Mouse (Mus musculus): ENCODE results near the gene Ilkap. TPM values are rescaled to one million over a fixed set of nuclear protein-coding genes. Genes with fewer than 3 reads are reported as not detected.

Gene Ilkap
- polyA plus RNA-seq, 1 experiment from 2014 or later: 133 TPM

DNA sequence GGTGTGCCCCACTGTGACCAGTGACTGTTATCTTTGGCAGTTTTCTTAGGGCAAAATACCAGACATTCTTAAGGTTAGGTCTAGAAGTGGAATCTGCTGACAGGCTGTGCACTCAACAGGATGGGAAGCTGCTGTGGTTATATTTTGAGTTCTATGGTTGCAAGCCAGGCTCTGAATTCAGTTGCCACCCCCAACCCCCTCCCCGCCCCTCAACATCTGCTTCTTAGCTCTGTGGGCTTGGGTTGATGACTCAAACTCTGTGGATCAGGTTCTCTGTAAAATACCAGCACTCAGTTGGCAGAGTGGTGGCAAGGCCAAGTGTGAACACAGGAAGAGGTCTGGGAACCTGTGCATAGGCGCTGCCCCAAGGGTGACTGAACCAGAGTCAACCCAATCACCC, 46.3 kb downstream of the Ilkap start:
- no peak overlapping the region for H3K9ac ChIP-seq (ENCODE audit: low read length)
- no peak overlapping the region for H3K27ac ChIP-seq (ENCODE audit: low read length)
- no peaks in the 10 kb centered on the region for H3K27me3 ChIP-seq (ENCODE audit: control insufficient read depth, insufficient read depth, low read depth, low read length)
- H3K4me3 ChIP-seq (ENCODE audit: low read length): no peak overlapping the region
- H3K9me3 ChIP-seq (ENCODE audit: control insufficient read depth, low read length): no peaks in the 10 kb centered on the region
- WGBS: 87% methylated on average over 2 of the region's 2 CpGs
- ATAC-seq (ENCODE audit: low read depth): no peak
- H3K4me1 ChIP-seq (replicated peaks; ENCODE audit: control insufficient read depth, insufficient read depth, low read length): no peaks in the 10 kb centered on the region
- no peaks in the 10 kb centered on the region for H3K36me3 ChIP-seq (ENCODE audit: control insufficient read depth, insufficient read depth, low read length)
- no peak overlapping the region for H3K4me2 ChIP-seq (ENCODE audit: low read depth, low read length)

DNA sequence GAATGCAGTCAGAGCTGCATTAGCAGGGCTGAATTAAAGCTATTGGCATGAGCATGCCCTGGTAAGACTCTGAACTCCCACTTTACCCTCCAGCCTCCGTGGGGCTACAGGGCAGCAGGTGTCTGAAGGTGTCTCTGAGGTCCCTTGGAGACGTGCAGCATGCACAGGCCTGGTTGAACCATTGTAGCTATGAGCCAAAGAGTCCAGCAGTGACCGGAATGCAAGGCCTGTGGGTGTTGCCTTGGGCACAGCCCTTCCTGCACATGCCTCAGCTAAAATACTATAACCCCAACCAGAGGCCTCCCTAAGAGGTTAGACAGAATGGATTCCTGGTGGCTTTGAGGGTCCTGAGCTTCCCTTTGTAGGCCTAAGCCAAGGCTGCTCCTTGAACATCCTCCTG, 47.4 kb downstream of the Ilkap start:
- H3K36me3 ChIP-seq (ENCODE audit: control insufficient read depth, insufficient read depth, low read length): no peaks in the 10 kb centered on the region
- 70% methylated on average over 3 of the region's 3 CpGs for WGBS
- H3K4me3 ChIP-seq (ENCODE audit: low read length): no peak overlapping the region
- no peaks in the 10 kb centered on the region for H3K9me3 ChIP-seq (ENCODE audit: control insufficient read depth, low read length)
- no peak overlapping the region for H3K9ac ChIP-seq (ENCODE audit: low read length)
- H3K27me3 ChIP-seq (ENCODE audit: control insufficient read depth, insufficient read depth, low read depth, low read length): peaks cover 6% of the 10 kb centered on the region
- no peak overlapping the region for H3K4me2 ChIP-seq (ENCODE audit: low read depth, low read length)
- H3K27ac ChIP-seq (ENCODE audit: low read length): no peak overlapping the region
- no peak for ATAC-seq (ENCODE audit: low read depth)
- no peaks in the 10 kb centered on the region for H3K4me1 ChIP-seq (replicated peaks; ENCODE audit: control insufficient read depth, insufficient read depth, low read length)

DNA sequence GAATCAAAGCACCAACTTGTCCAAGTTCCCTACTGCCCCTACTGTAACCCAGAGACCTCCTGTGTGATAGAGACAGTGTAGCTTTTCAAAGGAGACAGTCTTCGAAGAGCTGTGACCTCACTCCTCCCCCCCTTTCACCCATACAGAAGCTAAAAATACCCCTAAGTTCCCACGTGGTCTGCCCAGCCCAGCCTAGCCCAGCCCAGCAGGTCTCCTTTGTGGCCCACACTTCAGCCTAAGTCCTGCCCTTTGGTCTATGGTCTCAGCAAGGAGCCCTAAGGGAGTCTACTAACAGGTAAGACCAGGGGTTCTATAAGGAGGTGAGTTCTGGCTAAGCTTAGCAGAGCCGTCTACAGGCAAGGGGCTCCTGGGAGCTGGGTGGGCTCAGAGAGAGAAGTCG, 47.8 kb downstream of the Ilkap start, which contains the start of gene Klhl30:
Gene Klhl30 (plus strand): TSS at position 176 of the 400 bp plus-strand sequence.
- no peak within 1 kb of the TSS for H3K4me3 ChIP-seq (ENCODE audit: low read length)
- peaks cover 10% of the 10 kb centered on the region for H3K27me3 ChIP-seq (ENCODE audit: control insufficient read depth, insufficient read depth, low read depth, low read length)
- H3K27ac ChIP-seq (ENCODE audit: low read length): no peak within 1 kb of the TSS
- H3K9me3 ChIP-seq (ENCODE audit: control insufficient read depth, low read length): no peaks in the 10 kb centered on the region
- no peaks in the 10 kb centered on the region for H3K4me1 ChIP-seq (replicated peaks; ENCODE audit: control insufficient read depth, insufficient read depth, low read length)
- H3K36me3 ChIP-seq (ENCODE audit: control insufficient read depth, insufficient read depth, low read length): no peaks in the 10 kb centered on the region
- no peak within 1 kb of the TSS for H3K4me2 ChIP-seq (ENCODE audit: low read depth, low read length)
- no peak for ATAC-seq (ENCODE audit: low read depth)
- no peak within 1 kb of the TSS for H3K9ac ChIP-seq (ENCODE audit: low read length)
- WGBS: 49% methylated on average over 4 of the region's 4 CpGs

DNA sequence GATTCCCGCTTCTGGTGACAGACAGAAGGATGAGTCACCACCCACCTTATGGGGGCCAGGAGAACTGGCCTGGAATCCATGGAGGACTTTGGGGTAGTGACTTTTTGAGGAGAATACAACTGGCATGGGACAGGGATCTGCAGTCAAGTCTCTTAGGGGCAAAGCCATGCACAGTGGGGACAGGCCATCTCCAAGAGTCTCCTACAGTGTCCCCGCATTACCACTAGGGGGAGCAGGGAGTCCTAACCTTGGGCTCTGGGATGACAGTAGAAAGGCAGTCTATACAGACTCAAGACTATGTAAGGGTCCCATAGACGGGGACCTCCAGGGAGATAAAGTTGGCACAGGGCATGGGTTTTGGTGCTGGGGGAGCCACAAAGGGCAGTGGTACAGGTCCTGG, 51.7 kb downstream of the Ilkap start:
- ATAC-seq (ENCODE audit: low read depth): peak; percentile 69
- no peaks in the 10 kb centered on the region for H3K36me3 ChIP-seq (ENCODE audit: control insufficient read depth, insufficient read depth, low read length)
- 37% methylated on average over 3 of the region's 3 CpGs for WGBS

DNA sequence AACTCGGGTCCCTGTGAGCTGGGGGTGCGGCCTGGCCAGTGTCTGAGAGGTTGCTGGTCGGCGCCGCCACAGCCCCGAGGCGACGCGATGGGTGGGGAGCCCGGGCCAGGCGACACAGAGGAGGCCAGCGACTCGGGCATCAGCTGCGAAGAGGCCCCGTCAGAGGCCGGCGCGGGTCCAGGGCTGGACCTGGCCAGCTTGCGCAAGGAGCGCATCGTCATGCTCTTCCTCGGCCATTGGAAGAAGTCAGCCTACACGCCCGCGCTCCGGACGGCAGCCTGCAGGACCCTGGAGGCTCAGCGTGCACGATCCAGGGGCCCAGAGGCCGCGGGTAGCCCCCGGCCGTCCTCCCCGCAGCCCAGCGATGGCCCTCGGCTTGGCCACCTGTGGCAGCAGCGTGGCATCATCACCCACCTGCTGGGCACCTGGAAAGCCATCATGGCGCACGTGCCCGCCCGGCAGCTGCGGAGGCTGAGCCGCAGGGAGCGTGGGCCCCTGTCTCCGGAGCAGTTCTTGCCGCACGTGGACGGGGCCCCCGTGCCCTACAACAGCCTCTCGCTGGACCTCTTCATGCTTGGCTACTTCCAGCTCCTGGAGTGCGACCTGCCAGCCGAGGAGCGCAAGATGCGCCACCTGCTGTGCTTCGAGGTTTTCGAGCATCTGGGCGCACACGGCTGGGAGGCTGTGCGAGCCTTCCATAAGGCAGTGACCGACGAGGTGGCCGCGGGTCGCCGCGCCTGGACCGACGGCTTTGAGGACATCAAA, 53.5 kb downstream of the Ilkap start:
- no peaks in the 10 kb centered on the region for H3K36me3 ChIP-seq (ENCODE audit: control insufficient read depth, insufficient read depth, low read length)
- H3K9ac ChIP-seq (ENCODE audit: low read length): no peak overlapping the region
- peak overlapping the region; percentile 42 for H3K4me2 ChIP-seq (ENCODE audit: low read depth, low read length)
- 3% methylated on average over 64 of the region's 68 CpGs for WGBS
- H3K27me3 ChIP-seq (ENCODE audit: control insufficient read depth, insufficient read depth, low read depth, low read length): peaks cover 40% of the 10 kb centered on the region
- H3K4me1 ChIP-seq (replicated peaks; ENCODE audit: control insufficient read depth, insufficient read depth, low read length): no peaks in the 10 kb centered on the region; the same call in 1 of the 2 replicates
- H3K9me3 ChIP-seq (ENCODE audit: control insufficient read depth, low read length): no peaks in the 10 kb centered on the region
- H3K27ac ChIP-seq (ENCODE audit: low read length): no peak overlapping the region
- H3K4me3 ChIP-seq (ENCODE audit: low read length): peak overlapping the region; percentile 31
- ATAC-seq (ENCODE audit: low read depth): peak; percentile 21; the same call in 1 of the 2 replicates

More for the DNA sequence above, 51.7 kb downstream of the Ilkap start:
- Histone ChIP-seq H3K27ac (ENCODE audit: low read length) (no peak overlapping the region), H3K27me3 (ENCODE audit: control insufficient read depth, insufficient read depth, low read depth, low read length) (peaks cover 40% of the 10 kb centered on the region), H3K4me3 (ENCODE audit: low read length) (no peak overlapping the region), H3K4me1 (replicated peaks; ENCODE audit: control insufficient read depth, insufficient read depth, low read length) (no peaks in the 10 kb centered on the region; the same call in 1 of the 2 replicates), H3K9me3 (ENCODE audit: control insufficient read depth, low read length) (no peaks in the 10 kb centered on the region), H3K9ac (ENCODE audit: low read length) (no peak overlapping the region), H3K4me2 (ENCODE audit: low read depth, low read length) (no peak overlapping the region)

DNA sequence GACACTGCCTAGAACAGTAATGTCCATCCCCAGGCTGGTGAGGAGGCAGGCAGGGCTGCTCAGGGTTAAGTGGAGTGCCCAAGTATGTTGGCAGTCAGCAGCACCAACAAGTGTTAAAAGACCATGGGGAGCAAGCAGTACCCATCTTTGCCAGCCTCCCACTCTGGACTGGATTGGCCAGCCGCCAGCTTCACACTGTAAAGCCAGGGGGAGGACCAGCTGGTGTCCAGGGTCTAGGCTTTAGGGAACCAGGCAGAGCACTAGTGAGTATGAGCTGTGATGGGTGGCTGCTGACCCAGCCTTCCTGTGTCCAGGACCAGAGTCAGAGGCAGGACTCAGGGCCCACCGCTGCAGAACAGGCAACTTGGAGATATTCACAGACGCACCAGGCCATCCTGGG, 54.6 kb downstream of the Ilkap start:
- H3K9me3 ChIP-seq (ENCODE audit: control insufficient read depth, low read length): no peaks in the 10 kb centered on the region
- H3K27ac ChIP-seq (ENCODE audit: low read length): no peak overlapping the region
- H3K4me1 ChIP-seq (replicated peaks; ENCODE audit: control insufficient read depth, insufficient read depth, low read length): no peaks in the 10 kb centered on the region; the same call in 1 of the 2 replicates
- peaks cover 40% of the 10 kb centered on the region for H3K27me3 ChIP-seq (ENCODE audit: control insufficient read depth, insufficient read depth, low read depth, low read length)
- ATAC-seq (ENCODE audit: low read depth): no peak
- H3K36me3 ChIP-seq (ENCODE audit: control insufficient read depth, insufficient read depth, low read length): no peaks in the 10 kb centered on the region
- no peak overlapping the region for H3K9ac ChIP-seq (ENCODE audit: low read length)
- no peak overlapping the region for H3K4me3 ChIP-seq (ENCODE audit: low read length)
- no peak overlapping the region for H3K4me2 ChIP-seq (ENCODE audit: low read depth, low read length)
- 63% methylated on average over 3 of the region's 3 CpGs for WGBS

DNA sequence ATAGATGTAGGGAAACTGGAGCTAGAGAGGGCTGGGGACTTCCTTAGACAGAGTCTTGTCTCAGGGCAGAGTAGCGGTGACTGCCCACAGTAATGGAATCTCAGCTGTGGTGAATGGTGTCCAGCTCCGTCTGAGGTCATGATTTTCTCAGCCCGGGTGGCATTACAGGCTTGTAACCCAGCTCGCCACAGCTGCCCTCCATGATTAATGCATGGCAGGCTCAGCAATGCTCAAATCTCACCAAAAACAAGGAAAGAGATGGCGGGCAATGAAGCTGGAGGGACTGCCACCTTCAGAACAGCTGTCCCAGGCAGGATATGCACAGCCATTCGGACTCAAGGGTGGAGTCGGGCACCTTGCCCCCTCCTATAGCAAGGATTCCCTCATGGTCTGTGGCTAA, 61.3 kb downstream of the Ilkap start:
- Histone ChIP-seq H3K36me3 (ENCODE audit: control insufficient read depth, insufficient read depth, low read length) (no peaks in the 10 kb centered on the region), H3K4me3 (ENCODE audit: low read length) (no peak overlapping the region), H3K27ac (ENCODE audit: low read length) (no peak overlapping the region), H3K9ac (ENCODE audit: low read length) (no peak overlapping the region), H3K4me2 (ENCODE audit: low read depth, low read length) (no peak overlapping the region), H3K4me1 (replicated peaks; ENCODE audit: control insufficient read depth, insufficient read depth, low read length) (no peaks in the 10 kb centered on the region), H3K9me3 (ENCODE audit: control insufficient read depth, low read length) (no peaks in the 10 kb centered on the region), H3K27me3 (ENCODE audit: control insufficient read depth, insufficient read depth, low read depth, low read length) (0 out of 2 replicates have a peak, but pooled peaks cover under 1% of the 10 kb centered on the region)
- ATAC-seq (ENCODE audit: low read depth): no peak
- 83% methylated on average over 7 of the region's 7 CpGs for WGBS

DNA sequence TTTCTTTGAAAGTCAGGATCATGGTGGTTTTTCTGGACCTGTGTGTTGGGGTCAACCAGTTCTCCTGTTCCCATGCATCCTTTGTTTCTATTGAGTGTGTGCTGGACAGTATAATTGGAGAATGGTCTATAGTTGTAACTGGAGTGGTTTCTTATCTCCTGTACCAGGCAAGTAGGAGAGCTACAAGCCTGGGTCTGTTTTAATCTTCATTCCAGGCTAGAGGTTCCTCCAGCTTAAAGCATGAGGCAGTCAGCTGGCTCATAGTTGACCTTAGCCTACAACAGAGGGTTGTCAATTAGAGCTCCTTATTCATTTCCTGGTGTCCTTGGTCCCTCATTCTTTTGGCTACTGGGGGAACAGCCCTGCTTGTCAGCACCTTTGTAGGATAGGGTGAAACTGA, 65.0 kb downstream of the Ilkap start:
- no peak overlapping the region for H3K9ac ChIP-seq (ENCODE audit: low read length)
- no peak overlapping the region for H3K4me3 ChIP-seq (ENCODE audit: low read length)
- no peaks in the 10 kb centered on the region for H3K9me3 ChIP-seq (ENCODE audit: control insufficient read depth, low read length)
- no peaks in the 10 kb centered on the region for H3K4me1 ChIP-seq (replicated peaks; ENCODE audit: control insufficient read depth, insufficient read depth, low read length)
- no peak overlapping the region for H3K4me2 ChIP-seq (ENCODE audit: low read depth, low read length)
- H3K27ac ChIP-seq (ENCODE audit: low read length): no peak overlapping the region
- no peaks in the 10 kb centered on the region for H3K36me3 ChIP-seq (ENCODE audit: control insufficient read depth, insufficient read depth, low read length)
- ATAC-seq (ENCODE audit: low read depth): no peak
- no peaks in the 10 kb centered on the region for H3K27me3 ChIP-seq (ENCODE audit: control insufficient read depth, insufficient read depth, low read depth, low read length)

DNA sequence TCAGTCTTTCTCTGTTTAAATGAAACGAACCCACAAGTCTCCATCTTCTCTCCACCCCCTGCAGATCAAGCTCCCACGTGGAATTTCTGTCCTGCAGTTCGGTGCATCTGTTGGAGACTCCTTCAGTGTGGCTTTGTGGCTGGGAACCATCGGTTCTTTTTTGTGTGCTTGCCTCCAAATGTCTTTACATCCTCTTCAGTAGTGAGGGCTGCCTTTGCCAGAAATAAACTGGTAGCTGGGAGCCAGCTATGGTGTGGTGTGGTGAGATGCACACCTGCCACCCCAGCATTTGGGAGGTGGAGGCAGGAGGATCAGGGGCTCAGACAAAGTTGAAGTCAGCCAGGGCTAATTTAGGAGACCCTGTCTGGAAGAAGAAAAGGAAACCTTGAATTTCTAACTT, 66.5 kb downstream of the Ilkap start:
- H3K4me1 ChIP-seq (replicated peaks; ENCODE audit: control insufficient read depth, insufficient read depth, low read length): no peaks in the 10 kb centered on the region
- no peaks in the 10 kb centered on the region for H3K27me3 ChIP-seq (ENCODE audit: control insufficient read depth, insufficient read depth, low read depth, low read length)
- H3K9ac ChIP-seq (ENCODE audit: low read length): no peak overlapping the region
- H3K27ac ChIP-seq (ENCODE audit: low read length): no peak overlapping the region
- H3K4me3 ChIP-seq (ENCODE audit: low read length): no peak overlapping the region
- ATAC-seq (ENCODE audit: low read depth): no peak
- no peak overlapping the region for H3K4me2 ChIP-seq (ENCODE audit: low read depth, low read length)
- no peaks in the 10 kb centered on the region for H3K36me3 ChIP-seq (ENCODE audit: control insufficient read depth, insufficient read depth, low read length)
- WGBS: 40% methylated on average over 4 of the region's 4 CpGs
- H3K9me3 ChIP-seq (ENCODE audit: control insufficient read depth, low read length): no peaks in the 10 kb centered on the region

Measured in lung, embryonic 16.5 days (tissue).